Mouse (Mus musculus) hindbrain, embryonic 12.5 days (tissue): Measurements from ENCODE around the gene Zfp319. TPM values are rescaled to one million over a fixed set of nuclear protein-coding genes. Genes with fewer than 3 reads are reported as not detected.
A peak's percentile ranks its signal among the peaks of the same experiment; 100 is the strongest.

Source experiments
- ATAC-seq: fragments of 200-750 bp; cut with Nextera tagmentation; 2 replicates; pipeline ENCODE4 v1.8.0; 2017; ENCODE audit warnings: moderate TSS enrichment; ENCODE audit not compliant: low FRiP score
- H3K27ac ChIP-seq: fragments of 300-500 bp; sonication (generic); 2 replicates; pipeline ENCODE4 v1.5.1; 2016; ENCODE audit warnings: mild to moderate bottlenecking
- H3K27me3 ChIP-seq: fragments of 300-500 bp; sonication (generic); 2 replicates; pipeline ENCODE4 v1.6.1; 2016; ENCODE audit warnings: mild to moderate bottlenecking
- H3K36me3 ChIP-seq: fragments of 300-500 bp; sonication (generic); 2 replicates; pipeline ENCODE4 v1.6.1; 2016; ENCODE audit warnings: mild to moderate bottlenecking
- H3K4me1 ChIP-seq: fragments of 300-500 bp; sonication (generic); 2 replicates; pipeline ENCODE4 v1.6.1; 2016
- H3K4me2 ChIP-seq: fragments of 300-500 bp; sonication (generic); replicated peaks from 2 replicates; pipeline ENCODE4 v1.6.1; 2016; ENCODE audit warnings: mild to moderate bottlenecking
- H3K4me3 ChIP-seq: fragments of 300-500 bp; sonication (generic); 2 replicates; pipeline ENCODE4 v1.5.1; 2016; ENCODE audit warnings: mild to moderate bottlenecking
- H3K9ac ChIP-seq: fragments of 300-500 bp; sonication (generic); 2 replicates; pipeline ENCODE4 v1.6.1; 2016; ENCODE audit warnings: mild to moderate bottlenecking, moderate library complexity
- H3K9me3 ChIP-seq: fragments of 300-500 bp; sonication (generic); replicated peaks from 2 replicates; pipeline ENCODE4 v1.6.1; 2016; ENCODE audit warnings: mild to moderate bottlenecking
- WGBS: fragments of 180-500 bp; shearing (Covaris S2); methylation state at CpG from one replicate; pipeline ENCODE4 v1.1.7; 2016; 5-methylcytosine and 5-hydroxymethylcytosine counted together
- polyA plus RNA-seq: library from polyadenylated mRNA; unstranded; fragments of >200 nt; fragmentation: Nextera tagmentation; extraction: Ambion mirVana; gene quantifications from 2 replicates; pipeline ENCODE4 v1.2.1, GENCODE M21; 2016

The Zfp319 gene
- polyA plus RNA-seq, 1 experiment from 2014 or later: 20.4 TPM

- H3K36me3 ChIP-seq: peaks cover 7% of the 10 kb centered on the region; the same call in 1 of the 2 replicates
These were observed 30.5 kb upstream of the Zfp319 start for GRCm38 (mm10) chr8:95362272-95362671.

GRCm38 (mm10) chr8:95361016-95361341, 29.2 kb upstream of the Zfp319 start:
- Histone ChIP-seq H3K9ac (no peak overlapping the region; the same call in 1 of the 2 replicates), H3K36me3 (no peaks in the 10 kb centered on the region), H3K27me3 (no peaks in the 10 kb centered on the region), H3K9me3 (no peaks in the 10 kb centered on the region), H3K4me1 (peaks cover 34% of the 10 kb centered on the region), H3K4me3 (no peak overlapping the region), H3K27ac (no peak overlapping the region), H3K4me2 (no peak overlapping the region)
- no peak for ATAC-seq
- WGBS: 79% methylated on average over 3 of the region's 3 CpGs

More at GRCm38 (mm10) chr8:95362272-95362671, 30.5 kb upstream of the Zfp319 start:
- Histone ChIP-seq H3K27ac (no peak overlapping the region), H3K4me1 (peaks cover 28% of the 10 kb centered on the region), H3K9ac (no peak overlapping the region), H3K4me2 (no peak overlapping the region), H3K27me3 (no peaks in the 10 kb centered on the region), H3K4me3 (no peak overlapping the region), H3K9me3 (no peaks in the 10 kb centered on the region)
- 69% methylated on average over 6 of the region's 6 CpGs for WGBS
- ATAC-seq: no peak

GRCm38 (mm10) chr8:95360181-95361015, 28.6 kb upstream of the Zfp319 start:
- H3K27ac ChIP-seq: peak overlapping the region; percentile 64
- H3K9me3 ChIP-seq: no peaks in the 10 kb centered on the region
- no peak overlapping the region for H3K4me3 ChIP-seq
- H3K4me1 ChIP-seq: peaks cover 35% of the 10 kb centered on the region
- 0 out of 2 replicates have a peak, but pooled peaks have one; percentile 14 for ATAC-seq
- no peaks in the 10 kb centered on the region for H3K36me3 ChIP-seq
- no peak overlapping the region; the same call in 1 of the 2 replicates for H3K9ac ChIP-seq
- WGBS: 45% methylated on average over 7 of the region's 7 CpGs
- H3K4me2 ChIP-seq: no peak overlapping the region; the same call in 1 of the 2 replicates
- no peaks in the 10 kb centered on the region for H3K27me3 ChIP-seq

GRCm38 (mm10) chr8:95358550-95359411, 27.0 kb upstream of the Zfp319 start:
- no peak overlapping the region for H3K27ac ChIP-seq

GRCm38 (mm10) chr8:95354606-95355005, 22.9 kb upstream of the Zfp319 start:
- WGBS: 82% methylated on average over 2 of the region's 2 CpGs
- no peak overlapping the region for H3K27ac ChIP-seq
- H3K9me3 ChIP-seq: no peaks in the 10 kb centered on the region
- H3K9ac ChIP-seq: 0 out of 2 replicates have a peak overlapping the region, but pooled peaks have one; percentile 47
- ATAC-seq: no peak
- peak overlapping the region; percentile 88 for H3K4me2 ChIP-seq
- H3K4me1 ChIP-seq: peaks cover 47% of the 10 kb centered on the region
- H3K36me3 ChIP-seq: no peaks in the 10 kb centered on the region
- peaks cover 3% of the 10 kb centered on the region; the same call in 1 of the 2 replicates for H3K27me3 ChIP-seq
- H3K4me3 ChIP-seq: no peak overlapping the region

More at GRCm38 (mm10) chr8:95358550-95359411, 27.0 kb upstream of the Zfp319 start:
- Histone ChIP-seq H3K4me2 (no peak overlapping the region), H3K9ac (no peak overlapping the region), H3K9me3 (no peaks in the 10 kb centered on the region), H3K36me3 (no peaks in the 10 kb centered on the region), H3K4me3 (no peak overlapping the region), H3K4me1 (peaks cover 46% of the 10 kb centered on the region), H3K27me3 (no peaks in the 10 kb centered on the region)
- WGBS: 56% methylated on average over 8 of the region's 8 CpGs
- ATAC-seq: no peak

- Histone ChIP-seq H3K4me3 (peak overlapping the region; percentile 81), H3K27ac (peak overlapping the region; percentile 91), H3K4me1 (peaks cover 44% of the 10 kb centered on the region), H3K36me3 (no peaks in the 10 kb centered on the region), H3K4me2 (peak overlapping the region; percentile 88), H3K9me3 (no peaks in the 10 kb centered on the region), H3K27me3 (peaks cover 8% of the 10 kb centered on the region; the same call in 1 of the 2 replicates), H3K9ac (peak overlapping the region; percentile 84)
- WGBS: 1% methylated on average over 62 of the region's 62 CpGs
- ATAC-seq: peak; percentile 73
These were observed 21.4 kb upstream of the Zfp319 start for GRCm38 (mm10) chr8:95352871-95353866.

GRCm38 (mm10) chr8:95352151-95352870, 20.6 kb upstream of the Zfp319 start, which contains the start of gene Mmp15:
Gene Mmp15 (plus strand): TSS chr8:95352268.
- peak; percentile 75 for ATAC-seq
- under 1% methylated on average over 71 of the region's 80 CpGs for WGBS
- H3K4me1 ChIP-seq: peaks cover 43% of the 10 kb centered on the region

GRCm38 (mm10) chr8:95351461-95351860, 19.7 kb upstream of the Zfp319 start:
- no peak overlapping the region for H3K27ac ChIP-seq

More at GRCm38 (mm10) chr8:95352151-95352870, 20.6 kb upstream of the Zfp319 start, which contains the start of gene Mmp15:
- Histone ChIP-seq H3K4me3 (peak within 1 kb of the TSS; percentile 81), H3K27me3 (peaks cover 8% of the 10 kb centered on the region; the same call in 1 of the 2 replicates), H3K27ac (peak within 1 kb of the TSS; percentile 91), H3K36me3 (0 out of 2 replicates have a peak, but pooled peaks cover 3% of the 10 kb centered on the region), H3K4me2 (peak within 1 kb of the TSS; percentile 88), H3K9me3 (no peaks in the 10 kb centered on the region), H3K9ac (peak within 1 kb of the TSS; percentile 84)

GRCm38 (mm10) chr8:95348811-95349630, 17.3 kb upstream of the Zfp319 start:
- Histone ChIP-seq H3K4me1 (peaks cover 28% of the 10 kb centered on the region), H3K27ac (no peak overlapping the region), H3K9ac (no peak overlapping the region), H3K36me3 (peaks cover 11% of the 10 kb centered on the region), H3K4me3 (no peak overlapping the region), H3K9me3 (no peaks in the 10 kb centered on the region), H3K4me2 (no peak overlapping the region), H3K27me3 (peaks cover 8% of the 10 kb centered on the region; the same call in 1 of the 2 replicates)
- WGBS: 64% methylated on average over 18 of the region's 19 CpGs
- ATAC-seq: no peak

More at GRCm38 (mm10) chr8:95351461-95351860, 19.7 kb upstream of the Zfp319 start:
- no peak overlapping the region for H3K9ac ChIP-seq
- no peaks in the 10 kb centered on the region for H3K9me3 ChIP-seq
- no peak for ATAC-seq
- H3K27me3 ChIP-seq: peaks cover 8% of the 10 kb centered on the region; the same call in 1 of the 2 replicates
- 3% methylated on average over 15 of the region's 15 CpGs for WGBS
- H3K4me3 ChIP-seq: peak overlapping the region; percentile 81; the same call in 1 of the 2 replicates
- peak overlapping the region; percentile 88 for H3K4me2 ChIP-seq
- peaks cover 42% of the 10 kb centered on the region for H3K4me1 ChIP-seq
- H3K36me3 ChIP-seq: 0 out of 2 replicates have a peak, but pooled peaks cover 3% of the 10 kb centered on the region

- no peak for ATAC-seq
- 95% methylated on average over 2 of the region's 2 CpGs for WGBS
- no peak overlapping the region for H3K9ac ChIP-seq
- H3K9me3 ChIP-seq: no peaks in the 10 kb centered on the region
- peaks cover 18% of the 10 kb centered on the region for H3K36me3 ChIP-seq
- no peak overlapping the region for H3K4me3 ChIP-seq
- H3K4me2 ChIP-seq: no peak overlapping the region
- no peak overlapping the region for H3K27ac ChIP-seq
- H3K27me3 ChIP-seq: peaks cover 8% of the 10 kb centered on the region; the same call in 1 of the 2 replicates
- peaks cover 21% of the 10 kb centered on the region for H3K4me1 ChIP-seq
These were observed 16.6 kb upstream of the Zfp319 start for GRCm38 (mm10) chr8:95348356-95348755.
